Mouse (Mus musculus) spleen, adult 2 months (tissue): ENCODE results near the gene Nr2f2. TPM values are rescaled to one million over a fixed set of nuclear protein-coding genes. Genes with fewer than 3 reads are reported as not detected.

Source experiments
- DNase-seq, 2 experiments: peaks; one replicate each; pipeline versions ENCODE4 v3.0.0 to v3.0.0-alpha.2; 2012 to 2021; ENCODE audit warnings: low spot score in 2 of 2, low read depth in 1 of 2
- H3K27ac ChIP-seq: fragments of 200-500 bp; 2 replicates; pipeline ENCODE4 v1.5.1; 2012; ENCODE audit warnings: low read length, inconsistent platforms; ENCODE audit not compliant: insufficient read depth
- H3K27me3 ChIP-seq: fragments of 200-500 bp; 2 replicates; pipeline ENCODE4 v1.6.1; 2012; ENCODE audit warnings: mild to moderate bottlenecking, moderate library complexity, low read length, inconsistent platforms; ENCODE audit not compliant: control insufficient read depth, insufficient read depth
- H3K36me3 ChIP-seq: fragments of 200-500 bp; 2 replicates; pipeline ENCODE4 v1.6.1; 2012; ENCODE audit warnings: mild to moderate bottlenecking, low read length, inconsistent platforms; ENCODE audit not compliant: control insufficient read depth, insufficient read depth
- H3K4me1 ChIP-seq: fragments of 200-500 bp; 2 replicates; pipeline ENCODE4 v1.6.1; 2011; ENCODE audit warnings: inconsistent platforms; ENCODE audit not compliant: control insufficient read depth, insufficient read depth, insufficient read length
- H3K4me3 ChIP-seq: fragments of 200-500 bp; 2 replicates; pipeline ENCODE4 v1.5.1; 2011; ENCODE audit warnings: mild to moderate bottlenecking, inconsistent platforms; ENCODE audit not compliant: insufficient read depth, insufficient read length; ENCODE audit errors: extremely low read depth
- CTCF ChIP-seq: fragments of 200-500 bp; IDR thresholded peaks from 2 replicates; pipeline ENCODE4 v1.5.1; 2011; ENCODE audit warnings: mild to moderate bottlenecking, inconsistent platforms; ENCODE audit not compliant: insufficient read depth, insufficient read length, insufficient replicate concordance; ENCODE audit errors: extremely low read depth
- POLR2A ChIP-seq: fragments of 200-500 bp; IDR thresholded peaks from 2 replicates; pipeline ENCODE4 v1.6.1; 2011; ENCODE audit warnings: low read depth, low read length, inconsistent platforms
- WGBS: fragments of 180-500 bp; shearing (Covaris S2); methylation state at CpG from one replicate; pipeline ENCODE4 v1.1.7; 2018; 5-methylcytosine and 5-hydroxymethylcytosine counted together
- polyA plus RNA-seq: library from polyadenylated mRNA; depleted of rRNA; stranded (reverse); fragments of >200 nt; gene quantifications from 2 replicates; pipeline ENCODE4 v1.2.3, GENCODE M21; 2012; rRNA removed

Nr2f2 gene
- polyA plus RNA-seq = 84.6 and 134 TPM in 2 replicates

DNA sequence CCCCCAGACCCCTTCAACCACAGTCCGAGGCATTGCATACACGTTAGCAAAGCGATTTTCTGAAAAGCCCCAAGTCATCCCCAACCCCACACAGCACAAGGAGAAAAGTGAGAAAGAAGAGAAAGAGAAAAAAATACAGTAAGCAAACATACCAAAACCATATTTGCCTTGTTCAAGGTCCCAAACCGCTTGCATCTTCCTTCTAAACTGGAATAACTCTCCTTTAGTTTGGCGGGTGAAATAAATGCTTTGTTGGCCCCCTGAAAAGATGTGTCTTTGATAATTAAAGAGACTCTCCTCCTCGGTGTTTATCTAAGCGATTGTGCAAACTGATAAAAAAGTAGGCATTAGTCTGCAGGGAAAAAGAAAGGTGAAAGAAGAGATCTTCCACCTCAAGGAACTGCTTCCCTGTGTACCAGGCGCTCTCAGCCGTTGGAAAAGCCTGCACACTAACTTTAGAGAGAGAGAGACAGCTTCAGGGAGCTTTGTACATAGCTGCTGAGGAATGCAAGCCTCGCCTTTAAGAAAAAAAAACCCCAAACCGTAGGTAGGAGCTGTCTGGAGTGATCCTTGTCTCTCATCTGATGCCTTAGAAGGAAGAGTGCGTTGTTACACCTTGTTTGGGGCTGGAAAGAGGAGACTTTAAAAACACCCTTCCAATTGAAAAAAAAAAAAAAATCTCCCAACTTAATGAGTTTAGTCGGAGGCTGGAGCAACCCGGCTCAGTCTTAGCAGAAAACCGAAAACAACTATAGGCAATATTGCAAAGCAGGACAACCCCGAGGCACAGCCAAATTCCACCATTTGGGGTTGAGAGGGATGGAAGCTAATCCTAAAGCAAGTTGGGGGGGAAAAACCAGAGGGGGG, at the start of gene Nr2f2:
TSS of gene Nr2f2 (minus strand) at position 795 of the 867 bp plus-strand sequence.
- peak within 1 kb of the TSS; percentile 37 for H3K4me3 ChIP-seq
- no peaks in the 10 kb centered on the region for H3K36me3 ChIP-seq
- H3K4me1 ChIP-seq = no peaks in the 10 kb centered on the region
- no peak for DNase-seq
- TF ChIP-seq CTCF = no peak
- no peak for TF ChIP-seq POLR2A
- peaks cover 10% of the 10 kb centered on the region for H3K27me3 ChIP-seq
- H3K27ac ChIP-seq = peak within 1 kb of the TSS; percentile 75
- WGBS = 6% methylated on average over 16 of the region's 16 CpGs

DNA sequence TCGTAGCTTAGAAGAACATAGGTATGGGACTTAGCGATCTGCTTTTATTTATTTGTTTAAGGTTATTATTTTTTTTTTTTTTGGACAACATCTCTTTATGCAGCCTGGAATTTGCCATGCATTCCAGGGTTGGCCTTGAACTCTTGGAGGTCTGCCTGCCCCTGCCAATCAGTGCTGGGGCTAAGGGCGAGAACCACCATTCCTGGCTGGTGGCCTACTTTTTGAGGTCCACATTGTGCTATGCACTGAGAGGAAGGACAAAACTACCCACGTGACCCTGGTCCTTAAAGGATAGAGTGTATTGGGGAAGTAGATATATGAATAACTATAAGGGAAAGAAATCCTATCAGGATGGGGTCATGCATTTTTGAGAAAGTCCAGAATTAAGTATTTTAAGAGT, 47.9 kb upstream of the Nr2f2 start:
- 91% methylated on average over 4 of the region's 4 CpGs for WGBS
- TF ChIP-seq CTCF (no peak), POLR2A (no peak)
- H3K27ac ChIP-seq = no peak overlapping the region
- H3K36me3 ChIP-seq = no peaks in the 10 kb centered on the region
- no peak for DNase-seq
- no peaks in the 10 kb centered on the region for H3K27me3 ChIP-seq
- no peak overlapping the region for H3K4me3 ChIP-seq
- H3K4me1 ChIP-seq = no peaks in the 10 kb centered on the region

GRCm38 (mm10) chr7:70413646-70414045, 47.1 kb upstream of the Nr2f2 start:
- DNase-seq = no peak
- Histone ChIP-seq H3K36me3 (no peaks in the 10 kb centered on the region), H3K4me3 (no peak overlapping the region), H3K27me3 (no peaks in the 10 kb centered on the region), H3K27ac (no peak overlapping the region), H3K4me1 (no peaks in the 10 kb centered on the region)
- TF ChIP-seq POLR2A (no peak), CTCF (no peak)
- 82% methylated on average over 4 of the region's 4 CpGs for WGBS

GRCm38 (mm10) chr7:70412900-70413299, 46.4 kb upstream of the Nr2f2 start:
- WGBS = 85% methylated on average over 7 of the region's 7 CpGs
- no peak for DNase-seq

DNA sequence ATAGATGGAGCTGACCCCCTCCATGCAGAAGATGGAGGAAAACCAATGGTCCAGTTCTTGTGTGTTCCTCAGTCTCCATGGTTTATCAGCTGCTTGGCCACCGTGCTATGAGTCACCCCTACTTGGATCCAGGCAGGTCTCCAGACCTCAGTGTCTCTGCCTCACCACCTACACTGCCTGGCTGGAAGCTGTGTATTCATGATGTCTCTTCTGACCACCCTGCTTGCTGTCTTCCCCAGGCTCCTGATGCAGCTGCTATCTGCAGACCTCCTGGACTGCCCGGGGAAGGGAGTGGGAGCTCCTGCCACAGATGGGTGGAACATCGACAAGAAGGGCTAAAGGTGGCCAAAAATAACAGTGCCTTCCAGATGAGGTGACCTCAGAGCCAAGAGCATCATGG, 43.8 kb upstream of the Nr2f2 start:
- Histone ChIP-seq H3K4me3 (no peak overlapping the region), H3K27ac (no peak overlapping the region), H3K36me3 (no peaks in the 10 kb centered on the region), H3K4me1 (no peaks in the 10 kb centered on the region), H3K27me3 (no peaks in the 10 kb centered on the region)
- TF ChIP-seq POLR2A = no peak
- no peak for TF ChIP-seq CTCF
- no peak for DNase-seq
- 86% methylated on average over 3 of the region's 3 CpGs for WGBS

More at GRCm38 (mm10) chr7:70412900-70413299, 46.4 kb upstream of the Nr2f2 start:
- no peak overlapping the region for H3K27ac ChIP-seq
- no peaks in the 10 kb centered on the region for H3K27me3 ChIP-seq
- no peak overlapping the region for H3K4me3 ChIP-seq
- TF ChIP-seq POLR2A (no peak), CTCF (no peak)
- H3K36me3 ChIP-seq = no peaks in the 10 kb centered on the region
- no peaks in the 10 kb centered on the region for H3K4me1 ChIP-seq

- Histone ChIP-seq H3K36me3 (no peaks in the 10 kb centered on the region), H3K27me3 (no peaks in the 10 kb centered on the region), H3K4me3 (no peak overlapping the region), H3K4me1 (no peaks in the 10 kb centered on the region), H3K27ac (no peak overlapping the region)
- WGBS = 75% methylated on average over 11 of the region's 11 CpGs
- TF ChIP-seq CTCF (no peak), POLR2A (no peak)
- DNase-seq = no peak
These were observed 43.4 kb upstream of the Nr2f2 start for GRCm38 (mm10) chr7:70409890-70410289.

DNA sequence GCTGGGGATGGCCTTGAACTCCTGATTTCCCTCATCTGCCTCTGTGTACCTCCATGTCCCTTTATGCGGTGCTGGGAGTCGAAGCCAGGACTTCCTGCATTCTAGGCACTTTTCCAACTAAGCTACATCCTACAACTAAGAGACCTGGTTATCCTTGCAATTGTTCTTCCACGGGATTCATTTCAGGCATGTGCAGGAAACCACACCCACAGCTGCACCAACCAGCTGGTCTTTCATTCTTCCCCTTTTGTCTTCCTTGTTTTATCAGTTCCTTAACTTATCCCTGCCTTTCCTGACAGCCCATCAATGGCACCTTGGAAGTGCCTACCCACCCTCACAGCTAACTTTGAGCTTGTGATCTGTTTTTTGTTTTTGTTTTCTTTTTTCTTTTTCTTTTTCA, 42.3 kb upstream of the Nr2f2 start:
- no peak for DNase-seq
- H3K36me3 ChIP-seq = no peaks in the 10 kb centered on the region
- no peaks in the 10 kb centered on the region for H3K27me3 ChIP-seq
- no peak overlapping the region for H3K4me3 ChIP-seq
- no peak overlapping the region for H3K27ac ChIP-seq
- H3K4me1 ChIP-seq = no peaks in the 10 kb centered on the region
- 51% methylated on average over 3 of the region's 3 CpGs for WGBS
- TF ChIP-seq POLR2A (no peak), CTCF (no peak)
